Mouse (Mus musculus): Measurements from ENCODE around the gene Hbb-bt. TPM values are rescaled to one million over a fixed set of nuclear protein-coding genes. Genes with fewer than 3 reads are reported as not detected.
"Not testable (repeated sequence)": the region's sequence is repeated elsewhere in the genome, so short reads cannot be mapped to it uniquely, and the experiment has no call there.

The Hbb-bt gene
- polyA plus RNA-seq, 1 experiment from 2014 or later, result 3,067 TPM

- WGBS (ENCODE audit: insufficient replicate concordance), result 37% methylated on average over 1 of the region's 1 CpGs
- no peak for ATAC-seq (replicated peaks; ENCODE audit: insufficient number of reproducible peaks, low FRiP score, low TSS enrichment)
- Histone ChIP-seq H3K27me3 (ENCODE audit: control insufficient read depth, insufficient read depth, low read length) (no peaks in the 10 kb centered on the region), H3K36me3 (ENCODE audit: control insufficient read depth, insufficient read depth, low read length) (no peaks in the 10 kb centered on the region), H3K27ac (ENCODE audit: low read depth, low read length) (peak overlapping the region; percentile 50; the same call in 1 of the 2 replicates), H3K4me1 (ENCODE audit: control insufficient read depth, insufficient read depth, low read length) (peaks cover 5% of the 10 kb centered on the region; the same call in 1 of the 2 replicates), H3K4me3 (ENCODE audit: low read depth, low read length) (peak overlapping the region; percentile 21; the same call in 1 of the 2 replicates), H3K9me3 (replicated peaks; ENCODE audit: control insufficient read depth, low read length) (no peaks in the 10 kb centered on the region), H3K4me2 (no peak overlapping the region), H3K9ac (ENCODE audit: low read depth, low read length) (no peak overlapping the region)
Observed at GRCm38 (mm10) chr7:103812174-103812573, 1.6 kb downstream of the Hbb-bt start.

- H3K9me3 ChIP-seq (replicated peaks; ENCODE audit: control insufficient read depth, low read length), result no peaks in the 10 kb centered on the region
- H3K27ac ChIP-seq (ENCODE audit: low read depth, low read length), result peak overlapping the region; percentile 68; the same call in 1 of the 2 replicates
- H3K9ac ChIP-seq (ENCODE audit: low read depth, low read length), result no peak overlapping the region
- peaks cover 5% of the 10 kb centered on the region; the same call in 1 of the 2 replicates for H3K4me1 ChIP-seq (ENCODE audit: control insufficient read depth, insufficient read depth, low read length)
- no peak overlapping the region for H3K4me3 ChIP-seq (ENCODE audit: low read depth, low read length)
- ATAC-seq (replicated peaks; ENCODE audit: insufficient number of reproducible peaks, low FRiP score, low TSS enrichment), result peak; percentile 39
- whole genome bisulfite sequencing (ENCODE audit: insufficient replicate concordance), result 40% methylated on average over 1 of the region's 1 CpGs
- no peak overlapping the region; the same call in 1 of the 2 replicates for H3K4me2 ChIP-seq
- H3K36me3 ChIP-seq (ENCODE audit: control insufficient read depth, insufficient read depth, low read length), result no peaks in the 10 kb centered on the region
- H3K27me3 ChIP-seq (ENCODE audit: control insufficient read depth, insufficient read depth, low read length), result no peaks in the 10 kb centered on the region
Observed at GRCm38 (mm10) chr7:103811223-103811845, 2.5 kb downstream of the Hbb-bt start.

- ATAC-seq (replicated peaks; ENCODE audit: insufficient number of reproducible peaks, low FRiP score, low TSS enrichment), result no peak
- Histone ChIP-seq H3K4me2 (no peak overlapping the region), H3K4me3 (ENCODE audit: low read depth, low read length) (no peak overlapping the region), H3K27me3 (ENCODE audit: control insufficient read depth, insufficient read depth, low read length) (no peaks in the 10 kb centered on the region), H3K9me3 (replicated peaks; ENCODE audit: control insufficient read depth, low read length) (no peaks in the 10 kb centered on the region), H3K9ac (ENCODE audit: low read depth, low read length) (no peak overlapping the region), H3K36me3 (ENCODE audit: control insufficient read depth, insufficient read depth, low read length) (no peaks in the 10 kb centered on the region), H3K27ac (ENCODE audit: low read depth, low read length) (no peak overlapping the region; the same call in 1 of the 2 replicates), H3K4me1 (ENCODE audit: control insufficient read depth, insufficient read depth, low read length) (peaks cover 5% of the 10 kb centered on the region; the same call in 1 of the 2 replicates)
- WGBS (ENCODE audit: insufficient replicate concordance), result 67% methylated on average over 3 of the region's 3 CpGs
Observed at GRCm38 (mm10) chr7:103810746-103811145, 3.0 kb downstream of the Hbb-bt start.

- H3K27me3 ChIP-seq (ENCODE audit: control insufficient read depth, insufficient read depth, low read length), result no peaks in the 10 kb centered on the region
- no peak for ATAC-seq (replicated peaks; ENCODE audit: insufficient number of reproducible peaks, low FRiP score, low TSS enrichment)
- H3K4me3 ChIP-seq (ENCODE audit: low read depth, low read length), result no peak overlapping the region
- peaks cover 5% of the 10 kb centered on the region; the same call in 1 of the 2 replicates for H3K4me1 ChIP-seq (ENCODE audit: control insufficient read depth, insufficient read depth, low read length)
- H3K27ac ChIP-seq (ENCODE audit: low read depth, low read length), result 0 out of 2 replicates have a peak overlapping the region, but pooled peaks have one; percentile 46
- no peak overlapping the region for H3K9ac ChIP-seq (ENCODE audit: low read depth, low read length)
- WGBS (ENCODE audit: insufficient replicate concordance), result 75% methylated on average over 1 of the region's 1 CpGs
- H3K36me3 ChIP-seq (ENCODE audit: control insufficient read depth, insufficient read depth, low read length), result no peaks in the 10 kb centered on the region
- H3K9me3 ChIP-seq (replicated peaks; ENCODE audit: control insufficient read depth, low read length), result no peaks in the 10 kb centered on the region
- no peak overlapping the region for H3K4me2 ChIP-seq
Observed at GRCm38 (mm10) chr7:103810296-103810695, 3.5 kb downstream of the Hbb-bt start.

- no peak for ATAC-seq (replicated peaks; ENCODE audit: insufficient number of reproducible peaks, low FRiP score, low TSS enrichment)
- H3K4me3 ChIP-seq (ENCODE audit: low read depth, low read length), result no peak overlapping the region
- no peak overlapping the region; the same call in 1 of the 2 replicates for H3K4me2 ChIP-seq
- peaks cover 5% of the 10 kb centered on the region; the same call in 1 of the 2 replicates for H3K4me1 ChIP-seq (ENCODE audit: control insufficient read depth, insufficient read depth, low read length)
- no peak overlapping the region for H3K9ac ChIP-seq (ENCODE audit: low read depth, low read length)
- H3K27me3 ChIP-seq (ENCODE audit: control insufficient read depth, insufficient read depth, low read length), result no peaks in the 10 kb centered on the region
- 0 out of 2 replicates have a peak overlapping the region, but pooled peaks have one; percentile 46 for H3K27ac ChIP-seq (ENCODE audit: low read depth, low read length)
- no peaks in the 10 kb centered on the region for H3K9me3 ChIP-seq (replicated peaks; ENCODE audit: control insufficient read depth, low read length)
- H3K36me3 ChIP-seq (ENCODE audit: control insufficient read depth, insufficient read depth, low read length), result no peaks in the 10 kb centered on the region
- WGBS (ENCODE audit: insufficient replicate concordance), result 44% methylated on average over 1 of the region's 1 CpGs
Observed at GRCm38 (mm10) chr7:103809801-103810155, 4.0 kb downstream of the Hbb-bt start.

- Histone ChIP-seq H3K27ac (ENCODE audit: low read depth, low read length) (0 out of 2 replicates have a peak overlapping the region, but pooled peaks have one; percentile 46), H3K4me3 (ENCODE audit: low read depth, low read length) (no peak overlapping the region), H3K27me3 (ENCODE audit: control insufficient read depth, insufficient read depth, low read length) (no peaks in the 10 kb centered on the region), H3K4me1 (ENCODE audit: control insufficient read depth, insufficient read depth, low read length) (peaks cover 5% of the 10 kb centered on the region; the same call in 1 of the 2 replicates), H3K36me3 (ENCODE audit: control insufficient read depth, insufficient read depth, low read length) (no peaks in the 10 kb centered on the region), H3K9me3 (replicated peaks; ENCODE audit: control insufficient read depth, low read length) (no peaks in the 10 kb centered on the region), H3K9ac (ENCODE audit: low read depth, low read length) (no peak overlapping the region), H3K4me2 (no peak overlapping the region; the same call in 1 of the 2 replicates)
- ATAC-seq (replicated peaks; ENCODE audit: insufficient number of reproducible peaks, low FRiP score, low TSS enrichment), result no peak
- 17% methylated on average over 5 of the region's 5 CpGs for WGBS (ENCODE audit: insufficient replicate concordance)
Observed at GRCm38 (mm10) chr7:103808971-103809800, 4.6 kb downstream of the Hbb-bt start.

GRCm38 (mm10) chr7:103808120-103808519 is 5.7 kb downstream of the Hbb-bt start:
- H3K9ac ChIP-seq (ENCODE audit: low read depth, low read length); H3K9me3 ChIP-seq (replicated peaks; ENCODE audit: control insufficient read depth, low read length); H3K4me2 ChIP-seq; H3K4me3 ChIP-seq (ENCODE audit: low read depth, low read length); H3K27ac ChIP-seq (ENCODE audit: low read depth, low read length); H3K4me1 ChIP-seq (ENCODE audit: control insufficient read depth, insufficient read depth, low read length); ATAC-seq (replicated peaks; ENCODE audit: insufficient number of reproducible peaks, low FRiP score, low TSS enrichment); H3K36me3 ChIP-seq (ENCODE audit: control insufficient read depth, insufficient read depth, low read length); H3K27me3 ChIP-seq (ENCODE audit: control insufficient read depth, insufficient read depth, low read length): not testable (repeated sequence)
- 66% methylated on average over 2 of the region's 2 CpGs for WGBS (ENCODE audit: insufficient replicate concordance)

GRCm38 (mm10) chr7:103806856-103807255 is 6.9 kb downstream of the Hbb-bt start:
- Histone ChIP-seq H3K4me2 (no peak overlapping the region), H3K27me3 (ENCODE audit: control insufficient read depth, insufficient read depth, low read length) (no peaks in the 10 kb centered on the region), H3K4me1 (ENCODE audit: control insufficient read depth, insufficient read depth, low read length) (peaks cover 5% of the 10 kb centered on the region; the same call in 1 of the 2 replicates), H3K36me3 (ENCODE audit: control insufficient read depth, insufficient read depth, low read length) (no peaks in the 10 kb centered on the region), H3K27ac (ENCODE audit: low read depth, low read length) (no peak overlapping the region), H3K9me3 (replicated peaks; ENCODE audit: control insufficient read depth, low read length) (no peaks in the 10 kb centered on the region), H3K9ac (ENCODE audit: low read depth, low read length) (no peak overlapping the region), H3K4me3 (ENCODE audit: low read depth, low read length) (no peak overlapping the region)
- 70% methylated on average over 1 of the region's 1 CpGs for WGBS (ENCODE audit: insufficient replicate concordance)
- ATAC-seq (replicated peaks; ENCODE audit: insufficient number of reproducible peaks, low FRiP score, low TSS enrichment), result no peak
